Mouse (Mus musculus) heart, embryonic 13.5 days (tissue): Measurements from ENCODE around the gene Hist2h3c1. TPM values are rescaled to one million over a fixed set of nuclear protein-coding genes. Genes with fewer than 3 reads are reported as not detected.
"Not testable (repeated sequence)": the region's sequence is repeated elsewhere in the genome, so short reads cannot be mapped to it uniquely, and the experiment has no call there.

Experiments used
- ATAC-seq: fragments of 200-750 bp; cut with Nextera tagmentation; 2 replicates; pipeline ENCODE4 v1.8.0; 2017; ENCODE audit warnings: moderate TSS enrichment; ENCODE audit not compliant: insufficient number of reproducible peaks, low FRiP score, low TSS enrichment; ENCODE audit errors: extremely low read depth
- H3K27ac ChIP-seq: fragments of 300-500 bp; sonication (generic); replicated peaks from 2 replicates; pipeline ENCODE4 v1.5.1; 2015; ENCODE audit warnings: moderate library complexity, mild to moderate bottlenecking, inconsistent platforms
- H3K27me3 ChIP-seq: fragments of 300-500 bp; sonication (generic); replicated peaks from 2 replicates; pipeline ENCODE4 v1.6.1; 2015; ENCODE audit warnings: mild to moderate bottlenecking, inconsistent platforms
- H3K36me3 ChIP-seq: fragments of 300-500 bp; sonication (generic); 2 replicates; pipeline ENCODE4 v1.6.1; 2015; ENCODE audit warnings: mild to moderate bottlenecking, inconsistent platforms
- H3K4me1 ChIP-seq: fragments of 300-500 bp; sonication (generic); 2 replicates; pipeline ENCODE4 v1.6.1; 2015; ENCODE audit warnings: inconsistent platforms
- H3K4me2 ChIP-seq: fragments of 300-500 bp; sonication (generic); 2 replicates; pipeline ENCODE4 v1.6.1; 2015; ENCODE audit warnings: inconsistent platforms, mild to moderate bottlenecking, moderate library complexity
- H3K4me3 ChIP-seq: fragments of 300-500 bp; sonication (generic); 2 replicates; pipeline ENCODE4 v1.5.1; 2015; ENCODE audit warnings: moderate library complexity, mild to moderate bottlenecking, inconsistent platforms
- H3K9ac ChIP-seq: fragments of 300-500 bp; sonication (generic); 2 replicates; pipeline ENCODE4 v1.6.1; 2015; ENCODE audit warnings: inconsistent platforms, mild to moderate bottlenecking, moderate library complexity
- H3K9me3 ChIP-seq: fragments of 300-500 bp; sonication (generic); 2 replicates; pipeline ENCODE4 v1.6.1; 2016; ENCODE audit warnings: inconsistent platforms
- WGBS: fragments of 180-500 bp; shearing (Covaris S2); methylation state at CpG from one replicate; pipeline ENCODE4 v1.1.7; 2015; ENCODE audit warnings: mixed read lengths; 5-methylcytosine and 5-hydroxymethylcytosine counted together
- polyA plus RNA-seq: library from polyadenylated mRNA; unstranded; fragments of >200 nt; fragmentation: Nextera tagmentation; extraction: Ambion mirVana; gene quantifications from 2 replicates; pipeline ENCODE4 v1.2.1, GENCODE M21; 2015

Gene Hist2h3c1
- polyA plus RNA-seq, 1 experiment from 2014 or later: 0.24 TPM

DNA sequence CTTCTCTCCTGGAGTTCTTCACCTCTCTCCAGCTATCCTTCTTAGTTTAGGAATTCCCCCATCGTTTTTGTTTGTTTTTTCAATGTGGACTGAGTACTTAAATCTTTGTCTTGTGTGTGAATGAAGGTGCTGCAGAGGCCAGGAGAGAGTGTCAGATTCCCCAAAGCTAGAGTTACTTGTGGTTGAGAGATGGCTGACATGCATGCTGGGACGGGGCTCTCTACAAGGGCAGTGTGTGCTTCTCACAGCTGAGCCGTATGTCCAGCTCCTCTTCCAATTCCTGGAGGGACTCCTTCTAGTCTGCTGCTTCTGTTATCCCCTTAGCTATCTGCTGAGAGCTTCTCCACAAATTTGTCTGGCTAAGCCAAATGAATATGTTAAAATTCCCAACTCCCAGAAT is 10.6 kb upstream of the Hist2h3c1 start:
- H3K27ac ChIP-seq: no peak overlapping the region
- no peak for ATAC-seq
- no peaks in the 10 kb centered on the region for H3K27me3 ChIP-seq
- no peaks in the 10 kb centered on the region for H3K36me3 ChIP-seq
- H3K9ac ChIP-seq: no peak overlapping the region
- no peaks in the 10 kb centered on the region for H3K9me3 ChIP-seq
- H3K4me2 ChIP-seq: no peak overlapping the region
- H3K4me1 ChIP-seq: peaks cover 23% of the 10 kb centered on the region
- WGBS: 44% methylated on average over 3 of the region's 3 CpGs
- H3K4me3 ChIP-seq: no peak overlapping the region

DNA sequence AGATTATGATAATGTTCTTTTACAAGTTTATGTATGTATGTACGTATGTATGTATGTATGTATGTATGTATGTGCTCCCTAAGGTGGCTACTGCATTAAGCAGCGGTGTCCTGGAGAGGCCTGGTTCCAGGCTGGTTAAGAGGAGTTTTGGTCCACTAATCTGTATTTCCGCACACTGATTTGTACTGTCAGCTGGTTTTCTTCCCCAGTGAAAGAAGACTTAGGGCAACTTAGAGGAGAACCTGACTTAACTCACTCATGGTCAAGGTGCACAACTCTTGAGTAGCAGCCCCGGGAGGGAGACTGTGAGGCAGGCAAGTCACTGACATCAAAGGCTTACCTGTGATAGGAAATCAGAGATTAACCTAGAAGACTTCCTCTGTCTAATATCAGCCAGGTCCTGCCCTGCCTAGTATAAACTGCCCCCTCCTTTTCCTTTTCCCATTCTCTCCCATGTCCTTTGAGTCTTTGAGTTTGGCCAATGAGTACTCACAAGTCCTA is 9.6 kb upstream of the Hist2h3c1 start:
- H3K4me3 ChIP-seq: peak overlapping the region; percentile 61
- H3K27me3 ChIP-seq: no peaks in the 10 kb centered on the region
- WGBS: 77% methylated on average over 4 of the region's 4 CpGs
- H3K9me3 ChIP-seq: no peaks in the 10 kb centered on the region
- no peaks in the 10 kb centered on the region for H3K36me3 ChIP-seq
- peaks cover 25% of the 10 kb centered on the region for H3K4me1 ChIP-seq
- peak overlapping the region; percentile 78 for H3K4me2 ChIP-seq
- H3K9ac ChIP-seq: peak overlapping the region; percentile 89
- peak overlapping the region; percentile 80 for H3K27ac ChIP-seq
- no peak for ATAC-seq

DNA sequence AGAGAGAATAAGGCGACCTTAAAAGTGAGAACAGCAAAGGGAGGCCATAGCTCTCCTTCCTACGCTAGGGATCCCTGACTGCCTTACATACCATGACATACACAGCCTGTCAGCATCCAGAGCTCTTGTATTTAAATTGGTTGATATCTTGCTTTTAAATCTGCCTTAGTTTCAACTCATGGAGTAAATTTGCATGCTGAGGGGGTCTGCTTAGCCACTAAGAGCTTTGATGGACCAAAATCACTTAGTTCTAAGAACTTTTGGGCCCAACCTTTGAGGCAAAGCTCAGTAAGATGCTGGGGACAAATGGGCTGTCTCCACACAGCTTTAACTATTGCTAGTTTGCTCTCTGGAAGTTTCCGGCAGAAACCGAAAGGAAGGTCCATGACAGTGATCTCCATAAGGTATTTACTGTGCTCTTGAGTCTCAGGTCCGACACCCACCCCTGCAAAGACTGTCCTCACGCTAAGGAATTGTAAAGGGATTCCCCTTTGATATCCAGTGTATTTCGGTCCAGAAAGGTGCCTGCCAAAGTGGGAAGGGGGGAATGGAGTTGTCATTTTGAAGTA is 9.1 kb upstream of the Hist2h3c1 start:
- Histone ChIP-seq H3K36me3 (no peaks in the 10 kb centered on the region), H3K9me3 (no peaks in the 10 kb centered on the region), H3K4me1 (peaks cover 25% of the 10 kb centered on the region), H3K9ac (peak overlapping the region; percentile 89), H3K4me2 (peak overlapping the region; percentile 78), H3K4me3 (peak overlapping the region; percentile 61), H3K27me3 (no peaks in the 10 kb centered on the region), H3K27ac (peak overlapping the region; percentile 80)
- 27% methylated on average over 7 of the region's 7 CpGs for WGBS
- ATAC-seq: no peak

DNA sequence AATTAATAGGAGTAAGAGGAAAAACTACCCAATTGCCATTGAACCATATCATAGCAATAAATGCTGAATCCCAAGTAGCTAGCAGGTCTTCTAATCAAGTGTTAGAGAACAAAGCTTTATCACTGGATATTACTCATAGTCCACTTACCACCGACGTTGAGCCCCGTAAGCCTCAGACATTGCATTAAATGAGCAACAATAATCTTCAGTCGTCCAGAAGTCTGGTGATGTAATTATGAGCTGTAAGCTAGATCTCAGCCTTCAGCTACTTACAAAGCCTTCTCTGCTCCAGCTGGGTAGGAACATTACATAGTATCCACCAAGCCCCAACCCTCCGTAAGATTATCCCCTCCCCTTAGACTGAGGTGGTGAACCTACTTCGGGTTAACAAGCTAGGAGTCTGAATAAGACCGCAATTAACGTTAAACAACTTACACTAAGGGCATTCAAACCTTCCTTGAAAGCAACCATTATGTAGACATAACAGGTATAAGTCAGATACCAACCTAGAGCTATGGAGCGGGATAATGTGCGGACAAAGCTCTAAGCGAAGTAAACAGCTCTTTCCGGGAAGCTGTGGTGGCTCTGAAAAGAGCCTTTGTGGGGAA is 8.5 kb upstream of the Hist2h3c1 start:
- WGBS: under 1% methylated on average over 12 of the region's 12 CpGs
- Histone ChIP-seq H3K27me3 (no peaks in the 10 kb centered on the region), H3K4me1 (peaks cover 25% of the 10 kb centered on the region), H3K36me3 (no peaks in the 10 kb centered on the region), H3K4me3 (peak overlapping the region; percentile 61), H3K27ac (peak overlapping the region; percentile 80), H3K9ac (peak overlapping the region; percentile 89), H3K9me3 (no peaks in the 10 kb centered on the region), H3K4me2 (peak overlapping the region; percentile 78)
- ATAC-seq: no peak

DNA sequence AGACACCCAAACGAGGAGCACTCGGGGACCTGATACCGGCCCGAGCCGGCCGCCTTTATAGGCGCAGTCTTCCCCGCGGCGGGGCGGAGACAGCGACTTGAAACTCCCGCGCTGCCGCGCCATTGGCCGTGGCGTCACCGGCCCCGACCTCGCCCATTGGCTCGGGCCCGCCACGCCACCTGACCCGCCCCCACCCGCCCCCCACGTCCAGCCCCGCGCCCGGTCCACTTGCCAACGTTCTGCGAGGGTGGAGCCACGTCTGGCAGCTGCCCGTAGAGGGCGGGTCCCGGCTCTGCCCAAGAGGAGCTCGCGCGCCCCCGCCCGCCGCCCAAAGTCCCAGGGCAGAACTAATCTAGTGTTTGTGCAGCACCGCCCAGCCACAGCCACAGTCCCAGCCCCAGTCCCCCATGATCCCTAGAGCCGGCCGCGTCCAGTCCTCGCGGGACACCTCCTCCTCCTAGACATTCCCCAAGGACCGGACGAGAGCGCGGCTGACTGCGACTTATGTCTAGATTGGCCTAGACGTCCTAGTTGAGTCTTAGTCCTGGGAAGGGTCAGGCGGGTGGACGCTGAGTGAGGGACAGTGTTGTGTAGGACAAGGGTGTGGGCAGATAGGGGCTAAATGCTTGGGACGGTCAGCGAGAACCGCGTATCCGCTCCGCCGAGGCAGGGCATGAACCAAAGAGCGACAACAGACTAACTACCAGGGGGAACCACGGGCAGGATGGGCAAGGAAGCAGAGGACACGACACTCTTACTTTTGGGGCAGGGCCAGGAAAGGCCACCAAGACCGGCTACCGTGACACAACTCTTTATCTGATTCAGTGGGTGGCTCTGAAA is 7.3 kb upstream of the Hist2h3c1 start, which contains the start of gene Hist2h3c2:
TSS of gene Hist2h3c2 (minus strand) at position 174 of the 840 bp plus-strand sequence.
- H3K4me3 ChIP-seq: peak within 1 kb of the TSS; percentile 61
- 0% methylated on average over 12 of the region's 68 CpGs for WGBS
- peak; percentile 84 for ATAC-seq
- not testable (repeated sequence) for H3K27me3 ChIP-seq, H3K9me3 ChIP-seq, H3K36me3 ChIP-seq
- peaks cover 37% of the 10 kb centered on the region for H3K4me1 ChIP-seq
- H3K9ac ChIP-seq: peak within 1 kb of the TSS; percentile 89
- H3K27ac ChIP-seq: peak within 1 kb of the TSS; percentile 84
- peak within 1 kb of the TSS; percentile 78 for H3K4me2 ChIP-seq

DNA sequence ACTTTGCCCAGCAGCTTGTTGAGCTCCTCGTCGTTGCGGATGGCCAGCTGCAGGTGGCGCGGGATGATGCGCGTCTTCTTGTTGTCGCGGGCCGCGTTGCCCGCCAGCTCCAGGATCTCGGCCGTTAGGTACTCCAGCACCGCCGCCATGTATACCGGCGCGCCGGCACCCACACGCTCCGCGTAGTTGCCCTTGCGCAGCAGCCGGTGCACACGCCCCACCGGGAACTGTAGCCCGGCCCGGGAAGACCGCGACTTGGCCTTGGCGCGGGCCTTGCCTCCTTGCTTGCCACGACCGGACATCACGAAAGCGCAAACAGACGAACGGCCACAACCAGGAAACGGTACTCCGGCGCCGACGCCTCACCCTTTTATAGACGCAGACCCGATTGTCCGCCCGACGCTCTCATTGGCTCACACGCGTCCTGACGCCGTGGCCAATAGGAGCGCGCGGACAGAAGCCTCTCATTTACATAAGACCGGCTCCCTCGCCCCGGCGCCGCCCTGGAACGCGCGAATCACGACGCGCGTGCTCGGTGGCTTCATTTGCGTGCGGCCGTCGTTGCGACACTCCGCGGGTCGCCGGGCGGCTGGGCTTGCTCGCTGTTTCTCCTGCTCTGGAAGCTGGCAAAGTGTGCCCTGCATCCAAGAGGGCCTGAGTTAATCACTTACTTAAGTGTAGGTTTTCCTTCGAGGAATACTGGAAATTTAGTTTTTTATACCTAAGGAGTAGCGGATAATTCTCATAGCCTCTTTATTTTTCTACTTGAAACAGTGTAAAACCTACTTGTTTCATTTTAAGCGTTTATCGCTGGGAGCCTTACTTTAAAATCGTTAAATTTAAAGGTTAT is 6.3 kb upstream of the Hist2h3c1 start, which contains the start of gene Hist2h2aa2:
TSS of gene Hist2h2aa2 (minus strand) at position 328 of the 850 bp plus-strand sequence.
- not testable (repeated sequence) for H3K36me3 ChIP-seq, H3K9me3 ChIP-seq, H3K27me3 ChIP-seq
- Histone ChIP-seq H3K27ac (peak within 1 kb of the TSS; percentile 84), H3K4me3 (peak within 1 kb of the TSS; percentile 46), H3K9ac (peak within 1 kb of the TSS; percentile 79), H3K4me2 (peak within 1 kb of the TSS; percentile 61), H3K4me1 (peaks cover 42% of the 10 kb centered on the region)
- WGBS: 7% methylated on average over 20 of the region's 85 CpGs
- ATAC-seq: peak; percentile 78

DNA sequence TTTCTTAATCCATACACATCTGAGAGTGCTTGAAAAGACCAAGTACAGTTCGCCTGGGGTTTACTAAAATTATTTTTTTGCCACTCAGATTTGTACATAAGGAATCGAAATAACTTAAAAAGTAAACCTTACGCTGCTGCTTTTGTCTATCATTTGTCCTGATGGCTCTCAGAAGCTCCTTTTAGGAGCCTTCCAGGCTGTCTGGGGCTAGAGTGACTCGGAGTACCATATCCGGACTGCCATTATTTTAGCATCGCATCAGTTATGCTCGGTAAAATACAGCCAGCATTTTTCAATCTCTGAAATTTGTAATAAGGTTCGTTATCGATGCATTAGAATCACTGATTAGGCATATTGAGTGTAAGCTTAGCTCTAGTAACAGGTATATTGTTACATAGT is 5.7 kb upstream of the Hist2h3c1 start:
- Histone ChIP-seq H3K27ac (peak overlapping the region; percentile 84), H3K4me1 (peaks cover 42% of the 10 kb centered on the region), H3K9ac (peak overlapping the region; percentile 76), H3K27me3 (no peaks in the 10 kb centered on the region), H3K4me3 (peak overlapping the region; percentile 33), H3K9me3 (no peaks in the 10 kb centered on the region), H3K36me3 (no peaks in the 10 kb centered on the region), H3K4me2 (peak overlapping the region; percentile 61)
- no peak for ATAC-seq
- WGBS: 81% methylated on average over 9 of the region's 9 CpGs

DNA sequence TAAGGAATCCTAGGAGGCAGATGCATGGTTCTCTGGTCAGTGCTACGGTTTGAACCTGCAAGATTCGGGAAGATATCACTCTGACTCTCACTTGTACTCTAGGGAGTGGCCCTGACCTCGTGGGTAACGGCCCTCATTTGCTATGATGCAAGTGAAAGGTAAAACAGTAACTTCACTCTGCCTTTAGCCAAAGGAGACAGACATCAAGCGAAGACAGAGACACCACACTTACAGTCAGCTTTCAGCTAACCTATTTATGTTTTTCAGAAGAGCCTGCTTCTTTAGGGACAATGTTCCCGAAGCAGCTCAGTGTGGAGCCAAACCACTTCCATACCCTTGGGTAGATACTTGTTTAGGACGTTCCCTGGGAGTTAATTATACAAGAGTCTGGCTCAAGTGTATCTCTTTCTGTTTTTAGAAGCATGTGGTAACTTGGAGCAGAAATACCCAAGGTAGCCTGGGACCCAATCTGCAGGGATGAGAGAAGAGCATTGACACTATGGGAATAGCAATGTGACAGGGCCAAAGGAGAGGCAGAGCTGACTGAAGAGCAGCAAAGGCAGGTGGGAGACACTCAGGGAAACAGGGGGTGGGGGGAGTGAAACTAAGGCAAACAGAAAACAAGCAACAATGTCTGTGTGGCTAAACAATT is 2.4 kb upstream of the Hist2h3c1 start:
- H3K27me3 ChIP-seq: no peaks in the 10 kb centered on the region
- H3K36me3 ChIP-seq: no peaks in the 10 kb centered on the region
- no peak for ATAC-seq
- peak overlapping the region; percentile 99 for H3K27ac ChIP-seq
- H3K4me2 ChIP-seq: peak overlapping the region; percentile 79
- H3K9ac ChIP-seq: peak overlapping the region; percentile 93
- no peaks in the 10 kb centered on the region for H3K9me3 ChIP-seq
- 72% methylated on average over 7 of the region's 7 CpGs for WGBS
- peak overlapping the region; percentile 59 for H3K4me3 ChIP-seq
- peaks cover 41% of the 10 kb centered on the region for H3K4me1 ChIP-seq

DNA sequence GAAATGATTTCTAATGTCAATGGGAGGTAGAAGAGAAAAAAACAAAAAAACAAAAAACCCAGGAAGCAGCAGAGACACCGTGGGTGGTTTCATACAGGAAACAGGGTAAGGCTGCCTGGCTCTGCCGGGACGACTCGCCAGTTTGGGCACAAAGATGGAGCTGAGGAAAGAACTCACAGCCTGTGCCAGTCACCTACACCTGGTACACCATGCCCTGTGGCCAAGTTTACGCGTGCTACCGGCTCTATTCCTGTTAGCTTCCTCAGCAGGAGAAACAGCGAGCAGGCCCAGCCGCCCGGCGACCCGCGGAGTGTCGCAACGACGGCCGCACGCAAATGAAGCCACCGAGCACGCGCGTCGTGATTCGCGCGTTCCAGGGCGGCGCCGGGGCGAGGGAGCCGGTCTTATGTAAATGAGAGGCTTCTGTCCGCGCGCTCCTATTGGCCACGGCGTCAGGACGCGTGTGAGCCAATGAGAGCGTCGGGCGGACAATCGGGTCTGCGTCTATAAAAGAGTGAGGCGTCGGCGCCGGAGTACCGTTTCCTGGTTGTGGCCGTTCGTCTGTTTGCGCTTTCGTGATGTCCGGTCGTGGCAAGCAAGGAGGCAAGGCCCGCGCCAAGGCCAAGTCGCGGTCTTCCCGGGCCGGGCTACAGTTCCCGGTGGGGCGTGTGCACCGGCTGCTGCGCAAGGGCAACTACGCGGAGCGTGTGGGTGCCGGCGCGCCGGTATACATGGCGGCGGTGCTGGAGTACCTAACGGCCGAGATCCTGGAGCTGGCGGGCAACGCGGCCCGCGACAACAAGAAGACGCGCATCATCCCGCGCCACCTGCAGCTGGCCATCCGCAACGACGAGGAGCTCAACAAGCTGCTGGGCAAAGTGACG is 1.2 kb upstream of the Hist2h3c1 start, which contains the start of gene Hist2h2aa1:
TSS of gene Hist2h2aa1 (plus strand) at position 495 of the 884 bp plus-strand sequence.
- Histone ChIP-seq H3K27ac (peak within 1 kb of the TSS; percentile 99), H3K9ac (peak within 1 kb of the TSS; percentile 93), H3K4me3 (peak within 1 kb of the TSS; percentile 59), H3K4me1 (peaks cover 51% of the 10 kb centered on the region), H3K4me2 (peak within 1 kb of the TSS; percentile 79)
- ATAC-seq: peak; percentile 87
- under 1% methylated on average over 41 of the region's 88 CpGs for WGBS
- H3K36me3 ChIP-seq, H3K9me3 ChIP-seq, H3K27me3 ChIP-seq: not testable (repeated sequence)
